Mouse (Mus musculus) forebrain, postnatal 0 days (tissue): ENCODE measurements around the gene Nynrin. TPM values are rescaled to one million over a fixed set of nuclear protein-coding genes. Genes with fewer than 3 reads are reported as not detected.
A peak's percentile ranks its signal among the peaks of the same experiment; 100 is the strongest.

Experiments
- ATAC-seq: fragments of 200-750 bp; cut with Nextera tagmentation; 2 replicates; pipeline ENCODE4 v1.8.0; 2017; ENCODE audit warnings: mild to moderate bottlenecking, moderate library complexity
- DNase-seq: peaks from one replicate; pipeline ENCODE4 v3.0.0-alpha.2; 2015
- H3K27ac ChIP-seq: fragments of 300-500 bp; sonication (generic); 2 replicates; pipeline ENCODE4 v1.5.1; 2014; ENCODE audit warnings: low read depth, mild to moderate bottlenecking, antibody characterized with exemption, low read length, moderate library complexity, mixed read lengths
- H3K27me3 ChIP-seq: fragments of 300-500 bp; sonication (generic); 2 replicates; pipeline ENCODE4 v1.6.1; 2014; ENCODE audit warnings: mild to moderate bottlenecking, low read length, mixed read lengths; ENCODE audit not compliant: insufficient read depth
- H3K36me3 ChIP-seq: fragments of 300-500 bp; sonication (generic); 2 replicates; pipeline ENCODE4 v1.6.1; 2014; ENCODE audit warnings: mild to moderate bottlenecking, moderate library complexity; ENCODE audit not compliant: insufficient read depth
- H3K4me1 ChIP-seq: fragments of 300-500 bp; sonication (generic); 2 replicates; pipeline ENCODE4 v1.6.1; 2014; ENCODE audit warnings: antibody characterized with exemption; ENCODE audit not compliant: insufficient read depth
- H3K4me2 ChIP-seq: fragments of 300-500 bp; sonication (generic); 2 replicates; pipeline ENCODE4 v1.6.1; 2014; ENCODE audit warnings: low read depth, mild to moderate bottlenecking, moderate library complexity
- H3K4me3 ChIP-seq: fragments of 300-500 bp; sonication (generic); 2 replicates; pipeline ENCODE4 v1.5.1; 2014; ENCODE audit warnings: low read depth, low read length, mixed read lengths
- H3K9ac ChIP-seq: fragments of 300-500 bp; sonication (generic); 2 replicates; pipeline ENCODE4 v1.6.1; 2014; ENCODE audit warnings: mild to moderate bottlenecking
- H3K9me3 ChIP-seq: fragments of 300-500 bp; sonication (generic); 2 replicates; pipeline ENCODE4 v1.6.1; 2016; ENCODE audit warnings: low read length
- CTCF ChIP-seq: sonication (generic); IDR thresholded peaks from 2 replicates; pipeline ENCODE4 v1.5.1; 2016; ENCODE audit warnings: antibody characterized with exemption, control low read depth, low read depth
- WGBS: fragments of 180-500 bp; shearing (Covaris S2); extraction: QIAGEN DNeasy Blood & Tissue Kit; methylation state at CpG from one replicate; pipeline ENCODE4 v1.1.7; 2014; 5-methylcytosine and 5-hydroxymethylcytosine counted together
- polyA plus RNA-seq: library from polyadenylated mRNA; unstranded; fragments of >200 nt; fragmentation: Nextera tagmentation; extraction: Ambion mirVana; gene quantifications from 2 replicates; pipeline ENCODE4 v1.2.1, GENCODE M21; 2015
- total RNA-seq: library from RNA; depleted of rRNA; stranded (reverse); fragments of >200 nt; gene quantifications from 2 replicates; pipeline ENCODE4 v1.2.3, GENCODE M21; 2014

The Nynrin gene
- total and polyA plus RNA-seq, 2 experiments from 2014 or later = 5.5 to 28.5 TPM

DNA sequence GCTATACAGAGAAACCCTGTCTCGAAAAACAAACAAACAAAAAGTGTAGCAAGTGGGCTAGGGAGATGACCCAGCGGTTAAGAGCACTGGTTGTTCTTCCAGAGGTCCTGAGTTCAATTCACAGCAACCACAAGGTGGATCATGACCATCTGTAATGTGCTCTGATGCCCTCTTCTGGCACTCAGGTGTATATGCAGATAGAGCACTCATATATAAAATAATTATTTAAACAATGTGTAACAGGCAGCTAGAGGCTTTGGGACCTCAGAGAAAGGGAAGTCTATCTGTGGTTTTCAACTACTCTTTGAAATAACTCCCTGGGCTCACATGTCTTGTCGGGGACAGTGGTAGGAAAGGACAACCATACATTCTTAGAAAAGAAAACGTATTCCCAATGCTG, 15.1 kb upstream of the Nynrin start:
- TF ChIP-seq CTCF = no peak
- Histone ChIP-seq H3K9me3 (no peaks in the 10 kb centered on the region), H3K36me3 (no peaks in the 10 kb centered on the region), H3K9ac (no peak overlapping the region), H3K27me3 (no peaks in the 10 kb centered on the region), H3K27ac (no peak overlapping the region), H3K4me3 (no peak overlapping the region), H3K4me1 (no peaks in the 10 kb centered on the region), H3K4me2 (no peak overlapping the region)
- ATAC-seq (no peak), DNase-seq (no peak)
- whole genome bisulfite sequencing = 92% methylated on average over 4 of the region's 4 CpGs

- Histone ChIP-seq H3K27me3 (no peaks in the 10 kb centered on the region), H3K27ac (no peak overlapping the region), H3K36me3 (no peaks in the 10 kb centered on the region), H3K4me1 (no peaks in the 10 kb centered on the region), H3K9me3 (no peaks in the 10 kb centered on the region), H3K4me2 (no peak overlapping the region), H3K4me3 (no peak overlapping the region), H3K9ac (no peak overlapping the region)
- ATAC-seq = no peak
- DNase-seq = no peak
- TF ChIP-seq CTCF = no peak
- WGBS = 61% methylated on average over 4 of the region's 4 CpGs
Observed at GRCm38 (mm10) chr14:55840853-55841366, 12.9 kb upstream of the Nynrin start.

DNA sequence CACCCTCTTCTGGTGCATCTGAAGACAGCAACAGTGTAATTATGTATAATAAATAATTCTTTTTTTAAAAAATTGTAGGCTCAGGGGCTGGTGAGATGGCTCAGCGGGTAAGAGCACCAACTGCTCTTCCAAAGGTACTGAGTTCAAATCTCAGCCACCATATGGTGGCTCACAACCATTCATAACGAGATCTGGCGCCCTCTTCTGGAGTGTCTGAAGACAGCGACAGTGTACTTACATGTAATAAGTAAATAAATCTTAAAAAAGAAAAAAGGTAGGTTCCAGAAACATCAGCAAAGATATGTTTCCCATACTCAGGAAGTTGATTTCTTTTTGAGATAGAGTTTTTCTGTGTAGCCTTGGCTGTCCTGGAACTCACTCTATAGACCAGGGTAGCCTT, 11.0 kb upstream of the Nynrin start:
- H3K27ac ChIP-seq = no peak overlapping the region
- no peak overlapping the region for H3K4me3 ChIP-seq
- no peak overlapping the region for H3K4me2 ChIP-seq
- no peaks in the 10 kb centered on the region for H3K36me3 ChIP-seq
- H3K9ac ChIP-seq = no peak overlapping the region
- 76% methylated on average over 4 of the region's 4 CpGs for WGBS
- no peaks in the 10 kb centered on the region for H3K9me3 ChIP-seq
- no peaks in the 10 kb centered on the region for H3K27me3 ChIP-seq
- no peaks in the 10 kb centered on the region for H3K4me1 ChIP-seq
- DNase-seq = no peak
- no peak for ATAC-seq
- 0 out of 2 replicates have a peak, but pooled peaks have one; percentile 12 for TF ChIP-seq CTCF

DNA sequence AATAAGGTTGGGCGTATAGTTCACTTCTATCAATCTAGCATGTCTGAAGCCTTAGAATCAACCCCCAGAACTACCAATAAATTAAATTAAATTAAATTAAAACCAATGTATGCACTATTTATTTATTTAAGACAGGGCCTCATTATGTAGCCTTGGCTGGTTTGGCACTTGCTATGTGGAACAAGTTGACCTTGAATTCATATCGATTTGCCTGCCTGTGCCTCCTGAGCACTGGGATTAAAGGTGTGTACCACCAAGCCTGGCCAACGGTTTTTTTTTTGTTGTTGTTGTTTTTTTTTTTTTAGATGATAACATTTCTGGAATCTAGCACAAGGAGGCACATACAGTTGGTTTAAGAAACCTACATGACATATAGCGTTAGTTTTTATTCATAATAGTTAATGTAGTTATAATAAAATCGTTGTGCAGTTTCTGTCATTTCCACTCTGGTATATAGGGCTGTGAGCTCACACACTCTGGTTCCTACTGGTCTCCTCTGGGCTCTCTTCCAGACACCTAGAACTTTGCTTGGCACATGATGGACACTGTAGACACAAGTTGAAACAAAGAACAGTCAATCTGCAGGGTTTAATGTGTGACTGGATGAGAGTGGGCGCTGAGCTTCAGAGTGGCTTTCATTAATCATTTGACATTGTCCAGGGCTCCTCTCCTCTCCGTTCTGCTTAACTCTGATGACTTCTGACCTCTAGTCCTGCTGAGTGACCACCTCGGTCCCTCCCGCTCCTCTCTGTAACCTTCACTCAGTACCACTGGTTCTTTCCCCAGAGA, 8.1 kb upstream of the Nynrin start:
- Histone ChIP-seq H3K27ac (no peak overlapping the region), H3K4me3 (no peak overlapping the region), H3K9me3 (no peaks in the 10 kb centered on the region), H3K4me2 (no peak overlapping the region), H3K9ac (no peak overlapping the region), H3K36me3 (no peaks in the 10 kb centered on the region), H3K27me3 (no peaks in the 10 kb centered on the region), H3K4me1 (no peaks in the 10 kb centered on the region)
- DNase-seq (no peak), ATAC-seq (no peak)
- 88% methylated on average over 9 of the region's 9 CpGs for WGBS
- TF ChIP-seq CTCF = no peak

GRCm38 (mm10) chr14:55850885-55851284, 2.9 kb upstream of the Nynrin start:
- Histone ChIP-seq H3K4me3 (no peak overlapping the region), H3K27ac (no peak overlapping the region), H3K4me1 (peaks cover 4% of the 10 kb centered on the region; the same call in 1 of the 2 replicates), H3K36me3 (no peaks in the 10 kb centered on the region), H3K27me3 (no peaks in the 10 kb centered on the region), H3K9me3 (no peaks in the 10 kb centered on the region), H3K4me2 (no peak overlapping the region), H3K9ac (no peak overlapping the region)
- WGBS = 72% methylated on average over 6 of the region's 6 CpGs
- ATAC-seq = no peak
- no peak for TF ChIP-seq CTCF
- no peak for DNase-seq

- H3K4me1 ChIP-seq = peaks cover 15% of the 10 kb centered on the region
- H3K9ac ChIP-seq = 0 out of 2 replicates have a peak overlapping the region, but pooled peaks have one; percentile 83
- WGBS = 7% methylated on average over 11 of the region's 11 CpGs
- peak overlapping the region; percentile 82 for H3K4me2 ChIP-seq
- H3K27me3 ChIP-seq = no peaks in the 10 kb centered on the region
- H3K4me3 ChIP-seq = no peak overlapping the region
- peak; percentile 72 for ATAC-seq
- H3K36me3 ChIP-seq = no peaks in the 10 kb centered on the region
- peak; percentile 67 for DNase-seq
- no peaks in the 10 kb centered on the region for H3K9me3 ChIP-seq
- TF ChIP-seq CTCF = no peak
- peak overlapping the region; percentile 84 for H3K27ac ChIP-seq
Observed at GRCm38 (mm10) chr14:55852646-55853551, 911 bp upstream of the Nynrin start.
